ENCODE assay signal across 27 mouse cellular contexts in genomic region chr12:116396072-116396695, GRCm38 (mm10). TPM values are rescaled to one million over a fixed set of nuclear protein-coding genes. Genes with fewer than 3 reads are reported as not detected.
DNase-seq lines count a peak whose midpoint lies in the region; ATAC-seq and TF ChIP-seq lines count a peak whose summit lies in the region.
"Had no signal": no experiment of that assay in that cellular context is flagged by ENCODE, and none has a peak within 500 bp of the region (broad histone marks: within the 10 kb centered on the region; RNA-seq: fewer than 3 reads in every experiment).

No protein-coding gene starts in this region.

- no peak overlapping the region for H3K27ac ChIP-seq in intestine, postnatal 0 days (ENCODE audit: low read depth, low read length)
- H3K27ac ChIP-seq: embryonic facial prominence, embryonic 12.5 days; heart, embryonic 10.5 days; heart, embryonic 15.5 days; limb, embryonic 10.5 days; limb, embryonic 15.5 days; liver, embryonic 14.5 days had no signal

- H3K27me3 ChIP-seq in intestine, postnatal 0 days (replicated peaks; ENCODE audit: control insufficient read depth, insufficient read depth, low read length) = no peaks in the 10 kb centered on the region
- H3K27me3 ChIP-seq: embryonic facial prominence, embryonic 12.5 days; heart, embryonic 15.5 days; limb, embryonic 15.5 days had no signal

- 53% methylated on average over 2 of the region's 2 CpGs for WGBS in intestine, postnatal 0 days

- H3K36me3 ChIP-seq in intestine, postnatal 0 days (ENCODE audit: control insufficient read depth, insufficient read depth) = no peaks in the 10 kb centered on the region
- H3K36me3 ChIP-seq: embryonic facial prominence, embryonic 12.5 days; heart, embryonic 10.5 days; heart, embryonic 15.5 days; limb, embryonic 15.5 days had no signal

- DNase-seq in adrenal gland, postnatal 10 days = peak; percentile 46
- no peak for DNase-seq in adrenal gland, postnatal 25 days
- peak; percentile 28 for DNase-seq in ES-CJ7 (ENCODE audit: low read depth, low spot score)
- peak; percentile 71 for DNase-seq in ZHBTc4 (ENCODE audit: low read depth, low spot score)
- no peak for DNase-seq in urinary bladder, adult 18-20 months (ENCODE audit: low spot score in 2 of 2)
- no peak for DNase-seq in ovary, postnatal 36 days (ENCODE audit: low spot score)
- DNase-seq: cerebellum, adult 11-12 months; cerebellum, adult 9-11 months; embryo, embryonic 11 days; gastrocnemius, postnatal 14 days; heart, adult 11 months; kidney, adult 9 months; kidney, postnatal 10 days; lung, adult 2 months; lung, postnatal 10 days; right cerebral cortex, postnatal 4 days; thymus, adult 2 months; thymus, postnatal 36 days had no signal

- no peak overlapping the region for H3K4me3 ChIP-seq in intestine, postnatal 0 days (ENCODE audit: low read depth, low read length)
- H3K4me3 ChIP-seq: embryonic facial prominence, embryonic 12.5 days; heart, embryonic 10.5 days; heart, embryonic 15.5 days; limb, embryonic 10.5 days; limb, embryonic 15.5 days had no signal

- peak; percentile 47; the same call in 1 of the 2 replicates for ATAC-seq in intestine, postnatal 0 days
- ATAC-seq: hindbrain, embryonic 16.5 days; midbrain, embryonic 16.5 days had no signal

- no peak for TF ChIP-seq CTCF in intestine, postnatal 0 days (IDR thresholded peaks at IDR 0.05; ENCODE audit: low read depth)

- no peak overlapping the region for H3K9ac ChIP-seq in intestine, postnatal 0 days (ENCODE audit: low read depth, low read length)
- H3K9ac ChIP-seq: embryonic facial prominence, embryonic 12.5 days; heart, embryonic 15.5 days; limb, embryonic 15.5 days; liver, embryonic 14.5 days had no signal

- no peak overlapping the region for H3K4me2 ChIP-seq in intestine, postnatal 0 days (replicated peaks; ENCODE audit: low read depth)
- H3K4me2 ChIP-seq: embryonic facial prominence, embryonic 12.5 days; heart, embryonic 15.5 days; limb, embryonic 15.5 days had no signal

- no peaks in the 10 kb centered on the region for H3K4me1 ChIP-seq in intestine, postnatal 0 days (replicated peaks; ENCODE audit: control insufficient read depth, insufficient read depth, low read length)
- H3K4me1 ChIP-seq: embryonic facial prominence, embryonic 12.5 days; heart, embryonic 10.5 days; heart, embryonic 15.5 days; limb, embryonic 10.5 days; limb, embryonic 15.5 days had no signal

- H3K9me3 ChIP-seq in intestine, postnatal 0 days (ENCODE audit: control insufficient read depth) = no peaks in the 10 kb centered on the region
- H3K9me3 ChIP-seq: heart, embryonic 10.5 days; heart, embryonic 15.5 days; limb, embryonic 10.5 days; limb, embryonic 15.5 days had no signal

RNA-seq across cellular contexts. Expression of gene Ncapg2, which starts 9.0 kb away (rescaled TPM):
- 10 to 100 TPM; 22.1 to 23.0 TPM for total RNA-seq in adrenal gland, postnatal 10 days (2021)
- total RNA-seq in adrenal gland, postnatal 25 days (2021) = 10.8 and 14.1 TPM in 2 replicates
- 8.5 and 9.4 TPM in 2 replicates for polyA plus RNA-seq in intestine, postnatal 0 days (2015; fragmentation: Nextera tagmentation; extraction: Ambion mirVana)

Comparison
In these comparisons a context has a peak if more than half of its experiments do, and no peak if none do; other contexts are left out.
1. DNase-seq: peak in adrenal gland, postnatal 10 days (single experiment), ES-CJ7 (single experiment) and ZHBTc4 (single experiment); none in adrenal gland, postnatal 25 days (single experiment), urinary bladder, adult 18-20 months (0 of 2) and ovary, postnatal 36 days (single experiment).